Mouse (Mus musculus) heart, adult 2 months (tissue): ENCODE data around the gene Slc25a17. TPM values are rescaled to one million over a fixed set of nuclear protein-coding genes. Genes with fewer than 3 reads are reported as not detected.

Source experiments
- DNase-seq, 2 experiments: peaks; one replicate each; pipeline ENCODE4 v3.0.0; 2021
- H3K27ac ChIP-seq: fragments of 200-600 bp; 2 replicates; pipeline ENCODE4 v1.8.1; 2022
- H3K27me3 ChIP-seq: fragments of 200-500 bp; 2 replicates; pipeline ENCODE4 v1.6.1; 2012; ENCODE audit warnings: mild to moderate bottlenecking, low read length, inconsistent platforms, mixed read lengths; ENCODE audit not compliant: control insufficient read depth, insufficient read depth
- H3K36me3 ChIP-seq: fragments of 200-500 bp; 2 replicates; pipeline ENCODE4 v1.6.1; 2012; ENCODE audit warnings: low read length, inconsistent platforms; ENCODE audit not compliant: control insufficient read depth, insufficient read depth
- H3K4me1 ChIP-seq: fragments of 200-500 bp; 2 replicates; pipeline ENCODE4 v1.6.1; 2011; ENCODE audit warnings: low read length; ENCODE audit not compliant: control insufficient read depth, insufficient read depth
- H3K4me3 ChIP-seq: fragments of 200-600 bp; 2 replicates; pipeline ENCODE4 v1.8.1; 2022
- H3K79me2 ChIP-seq: fragments of 200-500 bp; replicated peaks from 2 replicates; pipeline ENCODE4 v1.6.1; 2012; ENCODE audit warnings: mild to moderate bottlenecking, inconsistent platforms, low read length, moderate library complexity, mixed read lengths; ENCODE audit not compliant: control insufficient read depth, insufficient read depth
- H3K9ac ChIP-seq: fragments of 200-500 bp; 2 replicates; pipeline ENCODE4 v1.6.1; 2012; ENCODE audit warnings: low read depth, mild to moderate bottlenecking, control low read depth, inconsistent platforms, low read length, mixed read lengths
- CTCF ChIP-seq: fragments of 200-600 bp; IDR thresholded peaks from 2 replicates; pipeline ENCODE4 v1.8.1; 2022; ENCODE audit warnings: antibody characterized with exemption, mild to moderate bottlenecking, moderate library complexity
- EP300 ChIP-seq: fragments of 200-500 bp; IDR thresholded peaks from 2 replicates; pipeline ENCODE4 v1.6.1; 2011; ENCODE audit warnings: low read depth, low read length, control low read depth; ENCODE audit not compliant: insufficient read depth
- POLR2A ChIP-seq: fragments of 200-500 bp; IDR thresholded peaks from 2 replicates; pipeline ENCODE4 v1.6.1; 2011; ENCODE audit warnings: mild to moderate bottlenecking, low read depth, low read length, control low read depth; ENCODE audit not compliant: insufficient read depth
- WGBS: fragments of 180-500 bp; shearing (Covaris S2); methylation state at CpG from one replicate; pipeline ENCODE4 v1.1.7; 2018; 5-methylcytosine and 5-hydroxymethylcytosine counted together
- intact Hi-C: fragments of 180-260 bp; cut with DNase I; formaldehyde crosslinking; loops from one replicate; pipeline ENCODE4 v1.15.1; 2025
- polyA plus RNA-seq: library from polyadenylated mRNA; depleted of rRNA; stranded (reverse); fragments of >200 nt; gene quantifications from 2 replicates; pipeline ENCODE4 v1.2.3, GENCODE M21; 2012
- total RNA-seq, 2 experiments: library from RNA; stranded (reverse); gene quantifications; 2 replicates each; pipeline ENCODE4 v1.2.3; 2021

Gene Slc25a17
- total and polyA plus RNA-seq, 3 experiments: 13.0 to 15.7 (median 15.1) TPM

- TF ChIP-seq EP300: no peak
- no peak for TF ChIP-seq POLR2A
- TF ChIP-seq CTCF: no peak
- H3K27me3 ChIP-seq: no peaks in the 10 kb centered on the region
These were observed 9.7 kb upstream of the Slc25a17 start for GRCm38 (mm10) chr15:81370356-81370755.

DNA sequence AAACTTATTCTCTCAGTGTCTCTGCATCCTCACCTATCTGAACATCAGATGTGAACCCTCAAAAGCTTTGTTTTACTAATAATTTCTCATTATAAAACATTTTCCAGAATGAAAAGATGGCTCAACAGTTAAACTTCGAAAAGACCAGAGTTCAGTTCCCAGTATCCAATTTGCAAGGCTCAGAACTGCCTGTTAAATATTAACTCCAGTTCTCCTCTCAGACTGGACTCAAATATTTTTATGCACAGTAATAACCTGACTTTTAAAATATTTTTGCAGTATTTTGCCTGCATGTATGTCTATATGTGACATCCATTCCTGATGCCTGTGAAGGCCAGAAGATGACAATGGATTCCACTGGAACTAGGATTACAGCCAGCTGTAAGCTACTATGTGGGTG lies 8.0 kb upstream of the Slc25a17 start:
- DNase-seq: no peak
- no peak overlapping the region for H3K27ac ChIP-seq
- H3K4me1 ChIP-seq: no peaks in the 10 kb centered on the region
- intact Hi-C loops: no loop called here
- H3K4me3 ChIP-seq: no peak overlapping the region
- peaks cover 9% of the 10 kb centered on the region for H3K36me3 ChIP-seq
- no peaks in the 10 kb centered on the region for H3K27me3 ChIP-seq
- no peak for TF ChIP-seq CTCF
- no peak for TF ChIP-seq POLR2A
- no peak for TF ChIP-seq EP300
- WGBS: 92% methylated on average over 1 of the region's 1 CpGs
- no peak overlapping the region for H3K9ac ChIP-seq
- no peaks in the 10 kb centered on the region for H3K79me2 ChIP-seq

More at GRCm38 (mm10) chr15:81370356-81370755, 9.7 kb upstream of the Slc25a17 start:
- Histone ChIP-seq H3K9ac (no peak overlapping the region), H3K36me3 (peaks cover 9% of the 10 kb centered on the region), H3K4me1 (no peaks in the 10 kb centered on the region), H3K79me2 (no peaks in the 10 kb centered on the region), H3K4me3 (no peak overlapping the region), H3K27ac (no peak overlapping the region)
- no peak for DNase-seq
- intact Hi-C loops: no loop called here
- WGBS: 84% methylated on average over 1 of the region's 1 CpGs

GRCm38 (mm10) chr15:81366241-81366640 lies 5.6 kb upstream of the Slc25a17 start:
- intact Hi-C loops: no loop called here

DNA sequence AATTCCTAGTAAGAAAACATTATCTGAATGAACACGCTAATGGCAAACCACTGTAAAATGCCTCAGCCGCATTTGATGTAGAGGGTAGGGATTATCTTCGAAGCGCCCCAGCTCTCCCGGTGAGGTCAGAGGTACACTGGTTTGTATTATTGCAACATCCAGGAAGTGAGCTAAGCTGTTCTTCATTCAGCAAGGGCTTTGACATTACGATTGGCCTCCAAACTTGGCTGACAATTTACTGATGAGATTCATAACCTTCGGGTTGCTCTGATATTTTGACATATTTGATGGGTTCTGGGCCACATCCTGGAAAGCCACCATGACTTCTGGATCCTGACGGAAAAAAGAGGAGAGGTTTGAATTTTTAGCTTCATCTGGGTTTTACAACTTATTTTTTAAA lies 4.6 kb upstream of the Slc25a17 start:
- intact Hi-C loops: no loop called here
- H3K4me3 ChIP-seq: no peak overlapping the region
- DNase-seq: no peak
- H3K36me3 ChIP-seq: peaks cover 5% of the 10 kb centered on the region; the same call in 1 of the 2 replicates
- no peak overlapping the region for H3K27ac ChIP-seq
- no peaks in the 10 kb centered on the region for H3K4me1 ChIP-seq
- TF ChIP-seq POLR2A (no peak), EP300 (no peak), CTCF (no peak)
- H3K9ac ChIP-seq: no peak overlapping the region
- no peaks in the 10 kb centered on the region for H3K79me2 ChIP-seq
- WGBS: 66% methylated on average over 8 of the region's 8 CpGs
- no peaks in the 10 kb centered on the region for H3K27me3 ChIP-seq

More at GRCm38 (mm10) chr15:81366241-81366640, 5.6 kb upstream of the Slc25a17 start:
- peaks cover 6% of the 10 kb centered on the region for H3K36me3 ChIP-seq
- no peak overlapping the region for H3K4me3 ChIP-seq
- H3K9ac ChIP-seq: no peak overlapping the region
- no peak for DNase-seq
- no peak for TF ChIP-seq EP300
- TF ChIP-seq CTCF: no peak
- H3K4me1 ChIP-seq: no peaks in the 10 kb centered on the region
- no peaks in the 10 kb centered on the region for H3K79me2 ChIP-seq
- H3K27me3 ChIP-seq: no peaks in the 10 kb centered on the region
- H3K27ac ChIP-seq: no peak overlapping the region
- 64% methylated on average over 4 of the region's 4 CpGs for WGBS

GRCm38 (mm10) chr15:81364271-81364670 lies 3.7 kb upstream of the Slc25a17 start:
- WGBS: 87% methylated on average over 1 of the region's 1 CpGs
- Histone ChIP-seq H3K4me1 (peaks cover 6% of the 10 kb centered on the region), H3K4me3 (no peak overlapping the region), H3K27me3 (no peaks in the 10 kb centered on the region), H3K36me3 (peaks cover 10% of the 10 kb centered on the region), H3K27ac (no peak overlapping the region), H3K79me2 (0 out of 2 replicates have a peak, but pooled peaks cover 1% of the 10 kb centered on the region), H3K9ac (no peak overlapping the region)
- TF ChIP-seq CTCF: no peak
- TF ChIP-seq POLR2A: no peak
- no peak for TF ChIP-seq EP300
- DNase-seq: no peak
- intact Hi-C loops: no loop called here

GRCm38 (mm10) chr15:81362501-81362900 lies 1.9 kb upstream of the Slc25a17 start:
- no peak overlapping the region for H3K27ac ChIP-seq
- no peak for TF ChIP-seq CTCF
- TF ChIP-seq POLR2A: no peak
- no peaks in the 10 kb centered on the region for H3K27me3 ChIP-seq
- intact Hi-C loops: no loop called here
- H3K4me1 ChIP-seq: peaks cover 8% of the 10 kb centered on the region
- DNase-seq: no peak
- WGBS: 88% methylated on average over 1 of the region's 1 CpGs
- H3K9ac ChIP-seq: no peak overlapping the region
- H3K36me3 ChIP-seq: peaks cover 14% of the 10 kb centered on the region
- no peak overlapping the region for H3K4me3 ChIP-seq
- 0 out of 2 replicates have a peak, but pooled peaks cover 2% of the 10 kb centered on the region for H3K79me2 ChIP-seq
